Mouse (Mus musculus): ENCODE results near the gene Frem1. TPM values are rescaled to one million over a fixed set of nuclear protein-coding genes. Genes with fewer than 3 reads are reported as not detected.
A peak's percentile ranks its signal among the peaks of the same experiment; 100 is the strongest.

Gene Frem1
- polyA plus RNA-seq, 1 experiment from 2014 or later: 5.5 TPM

DNA sequence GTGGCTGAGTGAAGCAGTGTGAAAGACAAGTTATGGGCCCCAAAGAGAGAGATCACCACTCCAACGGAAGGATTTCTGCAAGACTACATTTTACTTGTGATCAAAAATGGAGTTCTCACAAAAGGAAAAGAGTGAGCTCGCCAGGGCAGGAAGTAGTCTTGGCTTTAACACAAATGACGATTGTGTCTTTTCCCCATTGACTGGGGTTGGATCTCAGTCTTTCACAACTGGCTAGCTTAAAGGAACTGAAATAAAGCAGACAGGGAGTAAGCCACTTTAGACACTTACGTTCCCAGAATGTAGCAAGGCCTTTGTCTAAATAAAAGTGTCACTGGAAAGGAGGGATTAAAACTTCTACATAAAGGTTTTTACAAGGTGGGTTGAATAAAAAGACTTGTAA lies 185.0 kb downstream of the Frem1 start:
- H3K4me1 ChIP-seq (replicated peaks; ENCODE audit: control insufficient read depth, insufficient read depth, low read length): no peaks in the 10 kb centered on the region
- no peaks in the 10 kb centered on the region for H3K9me3 ChIP-seq (ENCODE audit: control insufficient read depth, low read length)
- H3K27ac ChIP-seq (ENCODE audit: low read depth, low read length): no peak overlapping the region
- H3K9ac ChIP-seq (ENCODE audit: low read length): no peak overlapping the region
- no peak overlapping the region for H3K4me3 ChIP-seq (ENCODE audit: low read depth, low read length)
- H3K4me2 ChIP-seq (ENCODE audit: low read depth, low read length, severe bottlenecking): no peak overlapping the region
- DNase-seq (ENCODE audit: low spot score): no peak
- no peaks in the 10 kb centered on the region for H3K36me3 ChIP-seq (ENCODE audit: control insufficient read depth, insufficient read depth, low read length)
- no peak for ATAC-seq (replicated peaks; ENCODE audit: low FRiP score)
- no peaks in the 10 kb centered on the region for H3K27me3 ChIP-seq (ENCODE audit: control insufficient read depth, insufficient read depth, low read length)
- WGBS: 30% methylated on average over 4 of the region's 4 CpGs

DNA sequence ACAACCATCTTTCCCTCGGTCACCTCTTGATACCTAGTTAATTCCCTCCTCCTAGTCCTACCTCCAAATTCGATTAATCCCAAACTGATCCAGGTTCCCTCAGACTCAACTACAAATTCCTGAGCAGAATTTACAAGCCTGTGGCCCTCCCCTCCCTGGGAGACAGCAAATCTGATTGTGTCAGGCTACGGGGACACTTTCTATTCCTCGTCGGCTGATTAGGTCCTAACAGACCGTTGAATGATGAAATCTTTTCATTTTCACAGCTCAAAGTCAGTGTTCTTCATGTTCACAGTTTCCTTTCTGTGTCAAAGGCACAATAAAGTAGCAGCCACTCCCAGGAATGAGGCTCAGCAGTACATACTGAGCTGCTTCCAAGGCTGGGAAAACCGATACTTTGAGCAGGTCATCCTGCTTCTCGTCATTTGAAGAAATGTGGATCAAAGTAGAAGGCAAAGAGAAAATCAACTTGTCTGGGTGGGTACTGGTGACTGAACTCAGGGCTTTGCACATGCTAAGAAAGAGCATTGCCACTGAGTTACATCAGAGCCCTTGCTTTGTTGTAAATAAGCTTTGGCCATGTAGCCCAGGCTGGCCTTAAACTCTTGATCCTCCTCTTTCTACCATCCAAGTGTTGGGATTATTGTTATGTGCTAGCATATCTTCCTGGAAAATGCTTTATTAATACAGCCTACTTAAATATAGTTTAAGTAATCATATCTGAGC lies 187.0 kb downstream of the Frem1 start:
- no peak for DNase-seq (ENCODE audit: low spot score)
- Histone ChIP-seq H3K4me1 (replicated peaks; ENCODE audit: control insufficient read depth, insufficient read depth, low read length) (no peaks in the 10 kb centered on the region), H3K9ac (ENCODE audit: low read length) (no peak overlapping the region), H3K27me3 (ENCODE audit: control insufficient read depth, insufficient read depth, low read length) (no peaks in the 10 kb centered on the region), H3K9me3 (ENCODE audit: control insufficient read depth, low read length) (no peaks in the 10 kb centered on the region), H3K27ac (ENCODE audit: low read depth, low read length) (no peak overlapping the region), H3K4me2 (ENCODE audit: low read depth, low read length, severe bottlenecking) (no peak overlapping the region), H3K4me3 (ENCODE audit: low read depth, low read length) (no peak overlapping the region), H3K36me3 (ENCODE audit: control insufficient read depth, insufficient read depth, low read length) (no peaks in the 10 kb centered on the region)
- no peak for ATAC-seq (replicated peaks; ENCODE audit: low FRiP score)
- 81% methylated on average over 8 of the region's 8 CpGs for WGBS

DNA sequence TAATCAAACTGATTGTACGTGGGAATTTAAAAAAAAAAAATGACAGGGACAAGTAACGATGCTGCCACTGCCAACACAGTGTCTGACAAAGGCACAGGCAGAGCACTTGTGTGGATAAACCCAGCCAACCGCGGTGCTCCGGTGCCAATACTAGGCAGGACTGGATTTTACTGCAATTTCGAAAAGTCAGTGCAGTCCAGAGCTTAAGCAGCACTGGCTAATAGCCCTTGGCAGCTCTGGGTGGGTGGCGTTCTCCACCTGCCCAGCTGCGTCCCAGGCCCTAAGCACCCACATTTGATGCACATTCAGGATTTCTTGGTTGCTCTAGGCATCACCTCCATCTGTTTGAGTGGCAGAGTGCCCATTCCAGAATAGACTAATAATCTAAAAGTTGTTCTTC lies 188.8 kb downstream of the Frem1 start:
- Histone ChIP-seq H3K4me2 (ENCODE audit: low read depth, low read length, severe bottlenecking) (no peak overlapping the region), H3K36me3 (ENCODE audit: control insufficient read depth, insufficient read depth, low read length) (no peaks in the 10 kb centered on the region), H3K27ac (ENCODE audit: low read depth, low read length) (no peak overlapping the region), H3K9ac (ENCODE audit: low read length) (no peak overlapping the region), H3K27me3 (ENCODE audit: control insufficient read depth, insufficient read depth, low read length) (no peaks in the 10 kb centered on the region), H3K4me3 (ENCODE audit: low read depth, low read length) (no peak overlapping the region), H3K4me1 (replicated peaks; ENCODE audit: control insufficient read depth, insufficient read depth, low read length) (peaks cover 5% of the 10 kb centered on the region; the same call in 1 of the 2 replicates), H3K9me3 (ENCODE audit: control insufficient read depth, low read length) (no peaks in the 10 kb centered on the region)
- DNase-seq (ENCODE audit: low spot score): no peak
- no peak for ATAC-seq (replicated peaks; ENCODE audit: low FRiP score)
- WGBS: 86% methylated on average over 8 of the region's 8 CpGs

DNA sequence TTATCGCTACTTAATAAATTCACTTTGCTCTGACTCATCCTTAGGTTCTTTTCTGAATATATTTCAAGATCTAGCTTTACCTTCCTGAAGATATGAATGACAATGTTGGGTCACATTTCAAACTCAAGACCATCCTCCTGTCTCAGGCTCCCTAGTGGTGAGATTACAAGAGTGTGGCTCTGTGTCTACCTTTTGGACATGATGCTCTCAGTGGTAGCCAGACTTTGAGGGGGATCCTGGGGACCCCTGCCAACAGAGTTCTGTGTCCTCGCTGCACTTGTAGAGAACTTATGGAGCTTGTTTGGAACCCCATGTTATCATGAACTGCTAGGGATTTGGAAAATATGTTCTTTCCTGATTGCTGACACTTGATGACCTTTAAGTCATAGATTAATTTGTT lies 190.7 kb downstream of the Frem1 start:
- Histone ChIP-seq H3K4me1 (replicated peaks; ENCODE audit: control insufficient read depth, insufficient read depth, low read length) (peaks cover 5% of the 10 kb centered on the region; the same call in 1 of the 2 replicates), H3K27ac (ENCODE audit: low read depth, low read length) (no peak overlapping the region), H3K9me3 (ENCODE audit: control insufficient read depth, low read length) (no peaks in the 10 kb centered on the region), H3K36me3 (ENCODE audit: control insufficient read depth, insufficient read depth, low read length) (no peaks in the 10 kb centered on the region), H3K4me3 (ENCODE audit: low read depth, low read length) (no peak overlapping the region), H3K4me2 (ENCODE audit: low read depth, low read length, severe bottlenecking) (no peak overlapping the region), H3K9ac (ENCODE audit: low read length) (no peak overlapping the region), H3K27me3 (ENCODE audit: control insufficient read depth, insufficient read depth, low read length) (no peaks in the 10 kb centered on the region)
- DNase-seq (ENCODE audit: low spot score) (no peak), ATAC-seq (replicated peaks; ENCODE audit: low FRiP score) (no peak)
- WGBS: 91% methylated on average over 2 of the region's 2 CpGs

DNA sequence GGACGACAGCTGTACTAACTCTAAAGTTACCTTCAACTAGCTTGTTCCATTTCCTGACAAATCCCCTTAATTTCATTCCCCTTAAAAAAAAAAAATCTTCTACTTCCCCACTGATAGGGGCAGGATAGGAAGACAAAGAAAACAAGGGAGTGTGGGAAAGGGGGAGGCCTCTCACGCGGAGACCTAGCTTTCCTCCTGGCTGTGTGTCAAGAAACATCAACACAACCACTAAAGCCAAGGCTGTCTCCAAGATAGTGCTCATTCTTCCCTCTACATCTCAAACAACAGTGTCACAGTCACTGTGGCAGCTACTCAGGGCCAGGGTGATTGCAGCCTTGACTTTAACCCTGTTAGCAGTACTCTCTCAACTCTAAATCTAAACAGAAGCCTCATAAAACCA lies 191.6 kb downstream of the Frem1 start:
- 51% methylated on average over 3 of the region's 3 CpGs for WGBS
- no peak for ATAC-seq (replicated peaks; ENCODE audit: low FRiP score)
- DNase-seq (ENCODE audit: low spot score): no peak
- Histone ChIP-seq H3K4me2 (ENCODE audit: low read depth, low read length, severe bottlenecking) (no peak overlapping the region), H3K27me3 (ENCODE audit: control insufficient read depth, insufficient read depth, low read length) (no peaks in the 10 kb centered on the region), H3K9ac (ENCODE audit: low read length) (no peak overlapping the region), H3K36me3 (ENCODE audit: control insufficient read depth, insufficient read depth, low read length) (no peaks in the 10 kb centered on the region), H3K9me3 (ENCODE audit: control insufficient read depth, low read length) (no peaks in the 10 kb centered on the region), H3K4me3 (ENCODE audit: low read depth, low read length) (no peak overlapping the region), H3K4me1 (replicated peaks; ENCODE audit: control insufficient read depth, insufficient read depth, low read length) (peaks cover 5% of the 10 kb centered on the region; the same call in 1 of the 2 replicates), H3K27ac (ENCODE audit: low read depth, low read length) (no peak overlapping the region)

DNA sequence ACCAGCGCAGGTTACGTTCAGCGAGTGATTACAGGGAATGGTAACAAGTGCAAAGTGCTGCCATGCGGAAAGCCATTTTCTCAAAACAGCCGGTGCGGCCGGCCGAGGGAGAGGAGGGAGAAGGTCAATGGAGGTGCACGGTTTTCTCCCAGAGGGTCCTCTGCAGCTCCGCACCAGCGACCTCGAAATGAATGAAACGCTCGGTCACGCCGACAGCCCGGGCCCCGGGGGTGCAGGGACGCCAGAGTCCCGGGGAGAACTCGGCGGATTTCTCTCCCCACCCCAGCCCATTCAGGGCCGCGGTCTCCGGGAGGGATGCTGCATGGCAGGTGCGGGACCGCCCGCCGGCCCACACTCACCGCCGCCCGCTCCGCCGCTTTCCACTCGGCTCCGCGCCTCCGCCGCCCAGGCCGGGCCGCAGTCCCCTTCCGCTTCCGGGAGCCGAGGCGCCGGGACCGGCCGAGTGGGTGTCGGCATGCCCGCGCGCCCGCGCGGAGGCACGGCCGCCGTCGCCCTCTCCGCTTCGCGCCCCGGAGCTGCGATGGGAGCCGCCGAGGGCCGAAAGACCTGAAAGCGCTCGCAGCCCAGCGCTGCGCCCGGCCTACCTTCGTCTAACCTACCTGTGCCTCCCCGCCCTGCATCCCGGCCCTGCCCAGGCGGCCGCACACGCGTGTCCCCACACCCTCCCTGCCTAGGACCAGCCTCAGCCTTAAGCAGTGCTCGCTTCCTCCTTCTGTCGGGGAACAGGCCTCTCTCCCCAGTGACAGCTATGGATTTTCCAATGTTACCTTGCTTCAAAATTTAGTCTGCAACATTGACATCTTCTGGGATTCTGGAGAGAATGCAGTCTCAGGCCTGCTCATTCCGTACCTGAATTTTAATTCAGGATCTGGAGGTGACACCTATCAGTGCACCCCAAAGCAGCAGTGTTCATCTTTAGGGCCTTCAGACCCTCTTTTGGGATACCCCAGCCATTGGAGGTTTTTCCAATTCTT lies 192.7 kb downstream of the Frem1 start, which contains the start of gene Zdhhc21:
Gene Zdhhc21 (minus strand): TSS at position 828 of the 995 bp plus-strand sequence.
- DNase-seq (ENCODE audit: low spot score) (peak; percentile 83), ATAC-seq (replicated peaks; ENCODE audit: low FRiP score) (peak; percentile 91)
- Histone ChIP-seq H3K4me3 (ENCODE audit: low read depth, low read length) (peak within 1 kb of the TSS; percentile 84), H3K9ac (ENCODE audit: low read length) (peak within 1 kb of the TSS; percentile 91), H3K9me3 (ENCODE audit: control insufficient read depth, low read length) (no peaks in the 10 kb centered on the region), H3K4me2 (ENCODE audit: low read depth, low read length, severe bottlenecking) (peak within 1 kb of the TSS; percentile 84), H3K27me3 (ENCODE audit: control insufficient read depth, insufficient read depth, low read length) (no peaks in the 10 kb centered on the region), H3K36me3 (ENCODE audit: control insufficient read depth, insufficient read depth, low read length) (no peaks in the 10 kb centered on the region), H3K4me1 (replicated peaks; ENCODE audit: control insufficient read depth, insufficient read depth, low read length) (peaks cover 5% of the 10 kb centered on the region; the same call in 1 of the 2 replicates), H3K27ac (ENCODE audit: low read depth, low read length) (peak within 1 kb of the TSS; percentile 58; the same call in 1 of the 2 replicates)
- under 1% methylated on average over 67 of the region's 82 CpGs for WGBS

DNA sequence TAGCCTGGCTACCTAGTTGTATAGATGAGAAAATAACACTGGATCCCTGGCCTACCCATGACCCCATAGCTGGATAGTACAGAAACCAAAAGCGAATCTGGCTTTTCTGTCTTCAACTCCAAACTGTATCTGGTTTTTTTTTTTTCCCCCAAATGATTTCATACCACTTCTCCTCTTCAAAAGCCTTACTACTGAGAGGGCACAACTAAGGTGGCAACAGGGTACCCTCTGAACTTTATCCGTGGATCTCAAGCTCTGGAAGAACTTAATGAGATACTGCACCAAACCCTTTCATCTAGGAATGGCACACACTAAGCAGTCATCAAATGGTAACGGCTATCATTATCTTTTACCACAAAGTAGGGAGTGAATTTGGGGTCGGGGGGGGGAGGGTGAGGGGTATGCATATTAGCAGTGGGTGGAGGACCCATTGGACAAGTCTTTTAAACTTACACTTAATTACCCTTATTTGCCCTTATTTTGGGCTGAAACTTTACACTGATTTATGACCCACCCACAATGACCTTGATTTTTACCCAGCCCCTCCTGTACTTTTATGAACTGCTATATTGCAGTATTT lies 193.6 kb downstream of the Frem1 start:
- H3K9me3 ChIP-seq (ENCODE audit: control insufficient read depth, low read length): no peaks in the 10 kb centered on the region
- no peaks in the 10 kb centered on the region for H3K36me3 ChIP-seq (ENCODE audit: control insufficient read depth, insufficient read depth, low read length)
- 28% methylated on average over 4 of the region's 4 CpGs for WGBS
- no peaks in the 10 kb centered on the region for H3K27me3 ChIP-seq (ENCODE audit: control insufficient read depth, insufficient read depth, low read length)
- DNase-seq (ENCODE audit: low spot score): no peak
- peak overlapping the region; percentile 84 for H3K4me3 ChIP-seq (ENCODE audit: low read depth, low read length)
- peaks cover 5% of the 10 kb centered on the region; the same call in 1 of the 2 replicates for H3K4me1 ChIP-seq (replicated peaks; ENCODE audit: control insufficient read depth, insufficient read depth, low read length)
- peak overlapping the region; percentile 91 for H3K9ac ChIP-seq (ENCODE audit: low read length)
- peak overlapping the region; percentile 84 for H3K4me2 ChIP-seq (ENCODE audit: low read depth, low read length, severe bottlenecking)
- 0 out of 2 replicates have a peak overlapping the region, but pooled peaks have one; percentile 58 for H3K27ac ChIP-seq (ENCODE audit: low read depth, low read length)
- ATAC-seq (replicated peaks; ENCODE audit: low FRiP score): peak; percentile 4; the same call in 1 of the 2 replicates

DNA sequence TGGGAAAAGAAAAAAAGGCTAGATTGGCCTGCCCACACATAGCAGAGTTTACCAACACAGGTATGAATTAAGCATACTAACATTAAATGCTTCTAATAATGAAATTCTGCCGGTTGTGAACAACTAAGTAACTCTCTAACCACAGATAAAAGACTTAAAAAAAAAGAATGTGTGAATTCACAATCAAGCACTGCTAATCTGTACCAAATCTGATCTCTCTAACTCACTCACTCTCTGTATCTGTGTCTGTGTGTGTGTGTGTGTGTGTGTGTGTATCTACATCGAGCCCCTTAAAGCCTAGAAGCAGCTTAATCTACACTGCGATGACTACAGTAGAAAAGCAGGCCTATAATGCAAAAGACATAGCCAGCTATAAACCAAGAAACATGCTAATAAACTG lies 195.2 kb downstream of the Frem1 start:
- no peak overlapping the region for H3K27ac ChIP-seq (ENCODE audit: low read depth, low read length)
- no peaks in the 10 kb centered on the region for H3K36me3 ChIP-seq (ENCODE audit: control insufficient read depth, insufficient read depth, low read length)
- H3K4me2 ChIP-seq (ENCODE audit: low read depth, low read length, severe bottlenecking): no peak overlapping the region
- H3K27me3 ChIP-seq (ENCODE audit: control insufficient read depth, insufficient read depth, low read length): no peaks in the 10 kb centered on the region
- H3K9ac ChIP-seq (ENCODE audit: low read length): no peak overlapping the region
- no peak overlapping the region for H3K4me3 ChIP-seq (ENCODE audit: low read depth, low read length)
- H3K4me1 ChIP-seq (replicated peaks; ENCODE audit: control insufficient read depth, insufficient read depth, low read length): peaks cover 5% of the 10 kb centered on the region; the same call in 1 of the 2 replicates
- H3K9me3 ChIP-seq (ENCODE audit: control insufficient read depth, low read length): no peaks in the 10 kb centered on the region
- DNase-seq (ENCODE audit: low spot score) (no peak), ATAC-seq (replicated peaks; ENCODE audit: low FRiP score) (no peak)
- WGBS: 89% methylated on average over 3 of the region's 3 CpGs
